Mouse (Mus musculus): ENCODE data around the gene Ncoa3. TPM values are rescaled to one million over a fixed set of nuclear protein-coding genes. Genes with fewer than 3 reads are reported as not detected.

The Ncoa3 gene
- polyA plus RNA-seq, 1 experiment: 5.6 TPM

DNA sequence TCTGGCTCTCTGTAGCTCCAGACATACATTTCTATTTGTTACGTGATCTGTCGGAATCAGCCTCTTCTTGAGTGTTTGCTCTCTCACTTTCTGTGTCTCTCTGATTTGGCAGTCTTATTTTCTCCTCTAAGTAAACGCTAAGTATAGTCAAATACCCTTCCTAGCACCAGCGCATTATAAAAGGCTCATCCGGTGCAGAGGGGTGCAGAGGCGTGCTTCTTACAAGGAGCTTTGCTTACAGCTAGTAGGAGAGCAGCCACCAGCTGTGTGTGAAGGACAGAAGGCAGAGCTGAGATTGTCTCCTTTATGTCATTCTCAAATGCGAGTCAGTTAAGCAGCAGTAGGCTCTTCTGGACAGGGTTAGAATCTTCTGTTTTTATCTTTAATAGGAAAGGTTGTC is 59.5 kb downstream of the Ncoa3 start:
- H3K79me2 ChIP-seq (ENCODE audit: control insufficient read depth, insufficient read depth): no peaks in the 10 kb centered on the region
- H3K4me3 ChIP-seq (ENCODE audit: insufficient read depth, poor library complexity, severe bottlenecking): no peak overlapping the region
- H3ac ChIP-seq (ENCODE audit: control insufficient read depth, insufficient read length, low read depth): no peak overlapping the region
- H3K36me3 ChIP-seq (ENCODE audit: control insufficient read depth, insufficient read depth): peaks cover 41% of the 10 kb centered on the region
- no peaks in the 10 kb centered on the region for H3K79me3 ChIP-seq (ENCODE audit: low read depth)
- H3K27me3 ChIP-seq (ENCODE audit: control insufficient read depth, insufficient read depth, insufficient read length): no peaks in the 10 kb centered on the region
- TF ChIP-seq MAX (IDR thresholded peaks at IDR 0.05) (no peak), CTCF (IDR thresholded peaks at IDR 0.05; ENCODE audit: control insufficient read depth, insufficient read depth, insufficient read length) (no peak), CEBPB (IDR thresholded peaks at IDR 0.05; ENCODE audit: low read depth) (no peak), USF1 (IDR thresholded peaks at IDR 0.05; ENCODE audit: low read depth) (no peak), MYOG (IDR thresholded peaks at IDR 0.05; ENCODE audit: control insufficient read depth, extremely low read depth, insufficient read length) (no peak)

GRCm38 (mm10) chr2:166054002-166054539 is 61.6 kb downstream of the Ncoa3 start:
- TF ChIP-seq FOSL1 (IDR thresholded peaks at IDR 0.05; ENCODE audit: insufficient read depth, low read length, poor library complexity, severe bottlenecking) (no peak), MYOD1 (IDR thresholded peaks at IDR 0.05; ENCODE audit: control insufficient read depth, insufficient read length, low read depth) (no peak), USF1 (IDR thresholded peaks at IDR 0.05; ENCODE audit: low read depth) (no peak), MAX (IDR thresholded peaks at IDR 0.05) (no peak), MYOG (IDR thresholded peaks at IDR 0.05; ENCODE audit: control insufficient read depth, extremely low read depth, insufficient read length) (no peak), CEBPB (IDR thresholded peaks at IDR 0.05; ENCODE audit: low read depth) (no peak), CTCF (IDR thresholded peaks at IDR 0.05; ENCODE audit: control insufficient read depth, insufficient read depth, insufficient read length) (no peak)
- Histone ChIP-seq H3K36me3 (ENCODE audit: control insufficient read depth, insufficient read depth) (peaks cover 35% of the 10 kb centered on the region), H3ac (ENCODE audit: control insufficient read depth, insufficient read length, low read depth) (no peak overlapping the region), H3K79me2 (ENCODE audit: control insufficient read depth, insufficient read depth) (no peaks in the 10 kb centered on the region), H3K27me3 (ENCODE audit: control insufficient read depth, insufficient read depth, insufficient read length) (no peaks in the 10 kb centered on the region), H3K4me3 (ENCODE audit: insufficient read depth, poor library complexity, severe bottlenecking) (no peak overlapping the region), H3K79me3 (ENCODE audit: low read depth) (no peaks in the 10 kb centered on the region)

DNA sequence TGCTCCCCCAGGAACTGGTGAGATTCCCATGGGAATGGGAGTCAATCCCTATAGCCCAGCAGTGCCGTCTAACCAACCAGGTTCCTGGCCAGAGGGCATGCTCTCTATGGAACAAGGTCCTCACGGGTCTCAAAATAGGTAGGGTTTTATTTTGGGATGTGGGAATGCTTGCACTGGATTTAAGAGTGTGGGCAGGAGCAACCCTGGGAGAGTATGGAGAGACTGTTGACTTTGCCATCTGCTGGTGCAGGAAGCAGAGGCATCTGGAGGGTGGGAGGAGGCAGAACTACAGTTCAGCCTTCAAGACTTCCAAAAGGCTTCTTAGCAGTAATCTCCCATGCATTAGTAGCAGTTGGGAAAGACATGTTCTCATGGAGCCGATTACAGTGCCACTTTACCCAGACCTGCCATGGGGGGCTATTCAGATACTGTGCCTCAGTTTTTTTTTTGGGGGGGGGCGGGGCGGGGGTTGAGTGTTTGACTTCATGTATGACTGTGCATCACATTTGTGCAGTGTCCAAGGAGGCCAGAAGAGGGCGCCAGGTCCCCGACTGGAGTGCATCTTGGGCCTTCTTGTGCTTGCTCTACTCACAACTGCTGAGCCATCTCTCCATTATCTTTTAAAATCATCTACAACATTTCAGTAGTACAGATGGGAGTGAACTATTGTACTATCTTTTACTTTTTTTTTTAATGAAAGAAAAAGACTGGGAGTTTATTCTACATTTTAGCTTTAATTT is 67.4 kb downstream of the Ncoa3 start:
- H3K79me3 ChIP-seq (ENCODE audit: low read depth): no peaks in the 10 kb centered on the region
- no peaks in the 10 kb centered on the region for H3K27me3 ChIP-seq (ENCODE audit: control insufficient read depth, insufficient read depth, insufficient read length)
- H3K4me3 ChIP-seq (ENCODE audit: insufficient read depth, poor library complexity, severe bottlenecking): no peak overlapping the region
- H3ac ChIP-seq (ENCODE audit: control insufficient read depth, insufficient read length, low read depth): no peak overlapping the region
- H3K79me2 ChIP-seq (ENCODE audit: control insufficient read depth, insufficient read depth): no peaks in the 10 kb centered on the region
- peak; percentile 46 for TF ChIP-seq CTCF (IDR thresholded peaks at IDR 0.05; ENCODE audit: control insufficient read depth, insufficient read depth, insufficient read length)
- no peak for TF ChIP-seq MAX (IDR thresholded peaks at IDR 0.05)
- peaks cover 67% of the 10 kb centered on the region for H3K36me3 ChIP-seq (ENCODE audit: control insufficient read depth, insufficient read depth)

- peaks cover 73% of the 10 kb centered on the region for H3K36me3 ChIP-seq (ENCODE audit: control insufficient read depth, insufficient read depth)
- no peak for TF ChIP-seq FOSL1 (IDR thresholded peaks at IDR 0.05; ENCODE audit: insufficient read depth, low read length, poor library complexity, severe bottlenecking)
- TF ChIP-seq MYOG (IDR thresholded peaks at IDR 0.05; ENCODE audit: control insufficient read depth, extremely low read depth, insufficient read length): no peak
- no peak for TF ChIP-seq MYOD1 (IDR thresholded peaks at IDR 0.05; ENCODE audit: control insufficient read depth, insufficient read length, low read depth)
- TF ChIP-seq MAX (IDR thresholded peaks at IDR 0.05): no peak
- TF ChIP-seq CEBPB (IDR thresholded peaks at IDR 0.05; ENCODE audit: low read depth): no peak
- no peak for TF ChIP-seq USF1 (IDR thresholded peaks at IDR 0.05; ENCODE audit: low read depth)
- no peak for TF ChIP-seq CTCF (IDR thresholded peaks at IDR 0.05; ENCODE audit: control insufficient read depth, insufficient read depth, insufficient read length)
These were observed 69.6 kb downstream of the Ncoa3 start for GRCm38 (mm10) chr2:166062008-166062407.

GRCm38 (mm10) chr2:166062431-166062830 is 70.0 kb downstream of the Ncoa3 start:
- Histone ChIP-seq H3ac (ENCODE audit: control insufficient read depth, insufficient read length, low read depth) (no peak overlapping the region), H3K27me3 (ENCODE audit: control insufficient read depth, insufficient read depth, insufficient read length) (no peaks in the 10 kb centered on the region), H3K36me3 (ENCODE audit: control insufficient read depth, insufficient read depth) (peaks cover 77% of the 10 kb centered on the region), H3K79me3 (ENCODE audit: low read depth) (no peaks in the 10 kb centered on the region), H3K4me3 (ENCODE audit: insufficient read depth, poor library complexity, severe bottlenecking) (no peak overlapping the region), H3K79me2 (ENCODE audit: control insufficient read depth, insufficient read depth) (no peaks in the 10 kb centered on the region)
- TF ChIP-seq FOSL1 (IDR thresholded peaks at IDR 0.05; ENCODE audit: insufficient read depth, low read length, poor library complexity, severe bottlenecking): no peak
- no peak for TF ChIP-seq CTCF (IDR thresholded peaks at IDR 0.05; ENCODE audit: control insufficient read depth, insufficient read depth, insufficient read length)

More at GRCm38 (mm10) chr2:166062008-166062407, 69.6 kb downstream of the Ncoa3 start:
- Histone ChIP-seq H3K27me3 (ENCODE audit: control insufficient read depth, insufficient read depth, insufficient read length) (no peaks in the 10 kb centered on the region), H3K4me3 (ENCODE audit: insufficient read depth, poor library complexity, severe bottlenecking) (no peak overlapping the region), H3K79me2 (ENCODE audit: control insufficient read depth, insufficient read depth) (no peaks in the 10 kb centered on the region), H3ac (ENCODE audit: control insufficient read depth, insufficient read length, low read depth) (no peak overlapping the region), H3K79me3 (ENCODE audit: low read depth) (no peaks in the 10 kb centered on the region)

DNA sequence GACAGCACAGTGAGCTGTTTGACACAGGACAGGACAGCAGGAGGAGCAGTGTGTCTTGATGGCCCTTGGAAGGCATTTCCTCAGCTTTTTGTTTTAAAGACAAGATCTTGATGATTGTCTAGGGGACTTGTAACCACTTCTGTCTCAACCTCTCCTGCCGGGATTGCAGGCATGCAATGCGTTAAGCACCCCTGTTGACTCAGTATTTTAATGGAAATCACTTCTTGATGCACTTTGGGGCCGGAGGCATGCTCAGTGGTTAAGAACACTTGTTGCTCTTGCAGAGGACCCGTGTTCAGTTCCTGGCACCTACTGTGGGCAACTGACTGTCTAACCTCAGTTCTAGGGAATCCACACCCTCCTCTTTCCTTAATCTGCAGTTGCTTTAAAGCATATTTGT is 74.0 kb downstream of the Ncoa3 start:
- H3K79me3 ChIP-seq (ENCODE audit: low read depth): no peaks in the 10 kb centered on the region
- H3K27me3 ChIP-seq (ENCODE audit: control insufficient read depth, insufficient read depth, insufficient read length): no peaks in the 10 kb centered on the region
- no peak for TF ChIP-seq MAX (IDR thresholded peaks at IDR 0.05)
- no peak for TF ChIP-seq FOSL1 (IDR thresholded peaks at IDR 0.05; ENCODE audit: insufficient read depth, low read length, poor library complexity, severe bottlenecking)
- TF ChIP-seq USF1 (IDR thresholded peaks at IDR 0.05; ENCODE audit: low read depth): no peak
- TF ChIP-seq MYOD1 (IDR thresholded peaks at IDR 0.05; ENCODE audit: control insufficient read depth, insufficient read length, low read depth): no peak
- H3ac ChIP-seq (ENCODE audit: control insufficient read depth, insufficient read length, low read depth): no peak overlapping the region
- no peak overlapping the region for H3K4me3 ChIP-seq (ENCODE audit: insufficient read depth, poor library complexity, severe bottlenecking)
- no peaks in the 10 kb centered on the region for H3K79me2 ChIP-seq (ENCODE audit: control insufficient read depth, insufficient read depth)
- H3K36me3 ChIP-seq (ENCODE audit: control insufficient read depth, insufficient read depth): peaks cover 79% of the 10 kb centered on the region

All from C2C12 (cell line).